Mouse (Mus musculus): ENCODE measurements around the gene Adam1b. TPM values are rescaled to one million over a fixed set of nuclear protein-coding genes. Genes with fewer than 3 reads are reported as not detected.
A peak's percentile ranks its signal among the peaks of the same experiment; 100 is the strongest.

Adam1b gene
- polyA plus RNA-seq, 1 experiment = not detected

- Histone ChIP-seq H3K36me3 (ENCODE audit: control insufficient read depth, insufficient read depth) (peaks cover 55% of the 10 kb centered on the region), H3K79me3 (ENCODE audit: low read depth) (peaks cover 35% of the 10 kb centered on the region)
Observed at GRCm38 (mm10) chr5:121536921-121537555, 33.8 kb upstream of the Adam1b start.

GRCm38 (mm10) chr5:121535116-121535515 lies 31.9 kb upstream of the Adam1b start:
- TF ChIP-seq FOSL1 (IDR thresholded peaks at IDR 0.05; ENCODE audit: insufficient read depth, low read length, poor library complexity, severe bottlenecking) (no peak), MAX (IDR thresholded peaks at IDR 0.05) (no peak), MYOG (IDR thresholded peaks at IDR 0.05; ENCODE audit: control insufficient read depth, extremely low read depth, insufficient read length) (no peak), CTCF (IDR thresholded peaks at IDR 0.05; ENCODE audit: control insufficient read depth, insufficient read depth, insufficient read length) (no peak), CEBPB (IDR thresholded peaks at IDR 0.05; ENCODE audit: low read depth) (no peak), USF1 (IDR thresholded peaks at IDR 0.05; ENCODE audit: low read depth) (no peak), MYOD1 (IDR thresholded peaks at IDR 0.05; ENCODE audit: control insufficient read depth, insufficient read length, low read depth) (no peak)
- Histone ChIP-seq H3K4me3 (ENCODE audit: insufficient read depth, poor library complexity, severe bottlenecking) (no peak overlapping the region), H3ac (ENCODE audit: control insufficient read depth, insufficient read length, low read depth) (no peak overlapping the region), H3K79me2 (ENCODE audit: control insufficient read depth, insufficient read depth) (peaks cover 61% of the 10 kb centered on the region), H3K36me3 (ENCODE audit: control insufficient read depth, insufficient read depth) (peaks cover 67% of the 10 kb centered on the region), H3K27me3 (ENCODE audit: control insufficient read depth, insufficient read depth, insufficient read length) (no peaks in the 10 kb centered on the region), H3K79me3 (ENCODE audit: low read depth) (peaks cover 16% of the 10 kb centered on the region)

More at GRCm38 (mm10) chr5:121536921-121537555, 33.8 kb upstream of the Adam1b start:
- H3ac ChIP-seq (ENCODE audit: control insufficient read depth, insufficient read length, low read depth) = no peak overlapping the region
- peaks cover 80% of the 10 kb centered on the region for H3K79me2 ChIP-seq (ENCODE audit: control insufficient read depth, insufficient read depth)
- no peak overlapping the region for H3K4me3 ChIP-seq (ENCODE audit: insufficient read depth, poor library complexity, severe bottlenecking)
- no peaks in the 10 kb centered on the region for H3K27me3 ChIP-seq (ENCODE audit: control insufficient read depth, insufficient read depth, insufficient read length)
- no peak for TF ChIP-seq MYOG (IDR thresholded peaks at IDR 0.05; ENCODE audit: control insufficient read depth, extremely low read depth, insufficient read length)
- TF ChIP-seq MAX (IDR thresholded peaks at IDR 0.05) = no peak
- no peak for TF ChIP-seq CTCF (IDR thresholded peaks at IDR 0.05; ENCODE audit: control insufficient read depth, insufficient read depth, insufficient read length)
- no peak for TF ChIP-seq FOSL1 (IDR thresholded peaks at IDR 0.05; ENCODE audit: insufficient read depth, low read length, poor library complexity, severe bottlenecking)
- TF ChIP-seq MYOD1 (IDR thresholded peaks at IDR 0.05; ENCODE audit: control insufficient read depth, insufficient read length, low read depth) = no peak
- no peak for TF ChIP-seq USF1 (IDR thresholded peaks at IDR 0.05; ENCODE audit: low read depth)
- TF ChIP-seq CEBPB (IDR thresholded peaks at IDR 0.05; ENCODE audit: low read depth) = no peak

GRCm38 (mm10) chr5:121534521-121534920 lies 31.3 kb upstream of the Adam1b start:
- no peaks in the 10 kb centered on the region for H3K27me3 ChIP-seq (ENCODE audit: control insufficient read depth, insufficient read depth, insufficient read length)
- H3K79me3 ChIP-seq (ENCODE audit: low read depth) = peaks cover 11% of the 10 kb centered on the region
- no peak overlapping the region for H3ac ChIP-seq (ENCODE audit: control insufficient read depth, insufficient read length, low read depth)
- peak; percentile 27 for TF ChIP-seq CEBPB (IDR thresholded peaks at IDR 0.05; ENCODE audit: low read depth)
- TF ChIP-seq USF1 (IDR thresholded peaks at IDR 0.05; ENCODE audit: low read depth) = no peak
- no peak overlapping the region for H3K4me3 ChIP-seq (ENCODE audit: insufficient read depth, poor library complexity, severe bottlenecking)
- peaks cover 55% of the 10 kb centered on the region for H3K79me2 ChIP-seq (ENCODE audit: control insufficient read depth, insufficient read depth)
- H3K36me3 ChIP-seq (ENCODE audit: control insufficient read depth, insufficient read depth) = peaks cover 73% of the 10 kb centered on the region

- Histone ChIP-seq H3K27me3 (ENCODE audit: control insufficient read depth, insufficient read depth, insufficient read length) (no peaks in the 10 kb centered on the region), H3K4me3 (ENCODE audit: insufficient read depth, poor library complexity, severe bottlenecking) (no peak overlapping the region), H3ac (ENCODE audit: control insufficient read depth, insufficient read length, low read depth) (no peak overlapping the region), H3K79me3 (ENCODE audit: low read depth) (no peaks in the 10 kb centered on the region), H3K36me3 (ENCODE audit: control insufficient read depth, insufficient read depth) (peaks cover 68% of the 10 kb centered on the region), H3K79me2 (ENCODE audit: control insufficient read depth, insufficient read depth) (no peaks in the 10 kb centered on the region)
- TF ChIP-seq MYOD1 (IDR thresholded peaks at IDR 0.05; ENCODE audit: control insufficient read depth, insufficient read length, low read depth) (no peak), MYOG (IDR thresholded peaks at IDR 0.05; ENCODE audit: control insufficient read depth, extremely low read depth, insufficient read length) (no peak), CTCF (IDR thresholded peaks at IDR 0.05; ENCODE audit: control insufficient read depth, insufficient read depth, insufficient read length) (no peak), FOSL1 (IDR thresholded peaks at IDR 0.05; ENCODE audit: insufficient read depth, low read length, poor library complexity, severe bottlenecking) (no peak), MAX (IDR thresholded peaks at IDR 0.05) (no peak), CEBPB (IDR thresholded peaks at IDR 0.05; ENCODE audit: low read depth) (no peak), USF1 (IDR thresholded peaks at IDR 0.05; ENCODE audit: low read depth) (no peak)
Observed at GRCm38 (mm10) chr5:121526961-121527360, 23.7 kb upstream of the Adam1b start.

- H3K36me3 ChIP-seq (ENCODE audit: control insufficient read depth, insufficient read depth) = peaks cover 69% of the 10 kb centered on the region
- no peaks in the 10 kb centered on the region for H3K79me2 ChIP-seq (ENCODE audit: control insufficient read depth, insufficient read depth)
- H3K27me3 ChIP-seq (ENCODE audit: control insufficient read depth, insufficient read depth, insufficient read length) = no peaks in the 10 kb centered on the region
- no peak overlapping the region for H3K4me3 ChIP-seq (ENCODE audit: insufficient read depth, poor library complexity, severe bottlenecking)
- no peaks in the 10 kb centered on the region for H3K79me3 ChIP-seq (ENCODE audit: low read depth)
- no peak overlapping the region for H3ac ChIP-seq (ENCODE audit: control insufficient read depth, insufficient read length, low read depth)
- TF ChIP-seq CEBPB (IDR thresholded peaks at IDR 0.05; ENCODE audit: low read depth) (no peak), MYOD1 (IDR thresholded peaks at IDR 0.05; ENCODE audit: control insufficient read depth, insufficient read length, low read depth) (no peak), FOSL1 (IDR thresholded peaks at IDR 0.05; ENCODE audit: insufficient read depth, low read length, poor library complexity, severe bottlenecking) (no peak), MYOG (IDR thresholded peaks at IDR 0.05; ENCODE audit: control insufficient read depth, extremely low read depth, insufficient read length) (no peak), CTCF (IDR thresholded peaks at IDR 0.05; ENCODE audit: control insufficient read depth, insufficient read depth, insufficient read length) (no peak), MAX (IDR thresholded peaks at IDR 0.05) (no peak), USF1 (IDR thresholded peaks at IDR 0.05; ENCODE audit: low read depth) (no peak)
Observed at GRCm38 (mm10) chr5:121526526-121526925, 23.3 kb upstream of the Adam1b start.
